Mouse (Mus musculus) MN1 (cell line): ENCODE measurements around the gene Nrg4.
"Not testable (repeated sequence)": the region's sequence is repeated elsewhere in the genome, so short reads cannot be mapped to it uniquely, and the experiment has no call there.

Experiments used
- DNase-seq: peaks from one replicate; pipeline ENCODE4 v3.0.0-alpha.2; 2016; ENCODE audit warnings: low spot score

Gene Nrg4

DNA sequence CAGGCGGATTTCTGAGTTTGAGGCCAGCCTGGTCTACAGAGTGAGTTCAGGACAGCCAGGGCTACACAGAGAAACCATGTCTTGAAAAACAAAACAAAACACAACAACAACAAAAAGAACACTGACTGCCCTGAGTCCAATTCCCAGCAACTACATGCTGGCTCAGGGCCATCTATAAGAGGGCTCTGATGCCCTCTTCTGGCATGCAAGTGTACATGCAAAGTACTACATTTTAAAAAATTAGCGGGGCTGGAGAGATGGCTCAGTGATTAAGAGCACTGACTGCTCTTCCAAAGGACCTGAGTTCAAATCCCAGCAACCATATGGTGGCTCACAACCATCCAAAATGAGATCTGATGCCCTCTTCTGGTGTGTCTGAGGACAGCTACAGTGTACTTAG lies 74.5 kb downstream of the Nrg4 start:
- DNase-seq, result not testable (repeated sequence)

- DNase-seq, result no peak
Observed at GRCm38 (mm10) chr9:55250595-55251247, 75.9 kb downstream of the Nrg4 start.

DNA sequence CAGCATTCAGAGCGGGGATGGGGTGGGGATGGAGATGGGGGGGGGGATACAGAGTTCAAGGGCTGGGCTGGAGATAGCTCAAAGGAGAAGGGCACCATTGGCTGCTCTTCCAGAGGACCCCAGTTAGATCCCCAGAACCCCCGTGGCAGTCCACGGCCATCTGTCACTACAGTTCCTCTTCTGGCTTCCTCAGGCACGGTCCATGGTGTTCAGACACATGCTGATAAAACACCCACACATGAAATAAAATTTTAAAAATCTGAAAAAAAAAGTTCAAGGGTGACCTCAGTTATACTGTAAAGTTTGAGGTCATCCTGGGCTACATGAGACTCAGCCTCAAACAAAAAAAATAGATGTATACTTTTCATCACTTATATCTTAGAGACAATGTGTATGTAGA lies 78.2 kb downstream of the Nrg4 start:
- DNase-seq, result no peak

GRCm38 (mm10) chr9:55246918-55247317 lies 79.7 kb downstream of the Nrg4 start:
- DNase-seq, result no peak

- no peak for DNase-seq
Observed at GRCm38 (mm10) chr9:55246440-55246839, 80.2 kb downstream of the Nrg4 start.

DNA sequence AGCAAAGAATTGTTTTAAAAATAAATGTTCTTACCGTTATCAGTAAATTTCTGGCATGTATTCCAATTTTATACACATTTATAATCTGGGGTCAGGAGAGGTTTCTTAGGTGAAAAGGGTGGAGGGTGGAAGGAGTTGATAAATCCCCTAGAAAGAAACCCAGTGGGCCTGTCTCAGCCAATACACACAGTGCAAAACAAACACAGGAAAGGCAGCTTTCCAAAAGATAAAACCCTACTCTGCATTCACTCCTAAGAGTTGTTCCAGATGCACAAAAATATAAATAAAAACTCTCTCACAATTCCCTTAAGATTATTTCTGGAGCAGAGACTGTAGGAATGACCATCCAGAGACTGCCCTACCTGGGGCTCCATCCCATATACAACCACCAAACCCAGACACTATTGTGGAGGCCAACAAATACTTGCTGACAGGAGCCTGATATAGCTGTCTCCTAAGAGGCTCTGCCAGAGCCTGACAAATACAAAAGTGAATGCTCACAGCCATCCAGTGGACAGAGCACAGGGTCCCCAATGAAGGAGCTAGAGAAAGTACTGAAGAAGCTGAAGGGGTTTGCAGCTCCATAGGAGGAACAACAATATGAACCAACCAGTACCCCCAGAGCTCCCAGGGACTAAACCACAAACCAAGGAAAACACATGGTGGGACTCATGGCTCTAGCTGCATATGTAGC lies 81.4 kb downstream of the Nrg4 start:
- not testable (repeated sequence) for DNase-seq

DNA sequence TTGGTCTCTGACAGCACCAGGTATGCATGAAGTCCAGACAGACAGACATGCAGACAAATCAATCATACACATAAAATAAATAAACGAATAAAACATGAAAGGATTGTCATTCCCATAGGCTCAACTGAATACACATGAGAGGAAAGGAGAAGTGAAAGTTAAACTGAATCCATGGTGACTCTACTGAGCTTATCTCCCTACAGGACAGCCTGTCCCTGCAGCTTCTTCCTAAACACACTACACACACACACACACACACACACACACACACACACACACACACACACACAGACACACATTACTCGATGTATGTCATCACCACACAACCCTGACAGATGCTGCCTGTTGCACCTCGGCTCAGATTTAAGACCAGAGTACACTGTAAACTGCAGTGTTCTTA lies 82.6 kb downstream of the Nrg4 start:
- DNase-seq, result no peak

DNA sequence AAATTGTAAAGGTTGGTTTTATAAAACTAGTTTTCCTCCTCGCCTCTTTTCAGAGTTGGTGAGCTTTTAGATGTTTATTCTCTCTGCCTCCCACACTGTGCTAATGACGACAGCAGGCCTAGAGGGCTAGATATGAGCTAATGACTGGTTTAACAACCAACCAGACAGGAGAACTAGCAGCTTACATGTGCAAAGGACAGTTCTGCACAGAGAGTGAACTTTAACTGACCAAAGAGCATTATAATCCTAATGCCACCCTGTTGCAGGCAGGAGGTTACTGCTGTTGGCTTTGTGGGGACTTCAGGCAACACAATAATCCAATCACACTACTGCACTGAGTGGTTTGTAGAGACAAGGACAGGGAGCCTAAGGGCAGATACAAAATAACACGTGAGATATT lies 83.4 kb downstream of the Nrg4 start:
- no peak for DNase-seq

DNA sequence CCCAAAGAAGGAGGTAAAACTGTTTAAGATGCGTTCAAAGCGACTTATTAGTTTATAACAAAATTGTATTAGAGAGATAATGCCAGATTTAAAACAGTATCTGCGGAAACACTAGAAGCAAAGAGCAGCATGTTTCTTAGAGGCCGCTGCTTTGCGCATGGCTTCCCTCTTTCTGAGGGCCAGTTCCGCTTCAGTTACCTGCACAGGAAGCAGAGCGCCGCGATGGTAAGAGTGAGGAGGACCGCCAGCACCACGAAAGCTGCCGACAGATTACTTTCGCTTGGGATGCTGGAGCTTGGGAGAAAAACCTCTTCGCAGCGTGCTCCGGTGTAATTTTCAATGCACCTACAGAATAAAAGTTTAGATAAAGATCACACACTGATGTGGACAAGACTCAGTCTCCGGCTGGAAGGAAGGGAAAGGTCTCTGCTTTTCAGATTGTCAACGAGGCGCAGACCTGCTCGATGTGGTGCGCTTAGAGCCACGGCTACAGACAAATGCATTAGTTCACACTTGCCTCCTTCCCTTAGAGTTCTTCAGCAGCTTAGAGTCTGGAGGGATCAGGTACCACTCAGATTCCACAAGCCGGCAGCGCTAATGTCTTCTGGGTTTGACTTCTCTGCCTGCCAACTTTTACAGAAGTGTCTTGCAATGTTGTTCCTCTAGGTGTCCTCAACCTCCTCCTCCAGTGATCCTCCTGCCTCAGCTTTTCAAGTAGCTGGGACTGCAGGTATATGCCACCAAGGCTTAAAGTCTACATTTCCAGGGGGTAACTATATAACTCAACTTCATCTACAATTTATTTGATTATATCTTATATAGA lies 84.6 kb downstream of the Nrg4 start:
- DNase-seq, result no peak

DNA sequence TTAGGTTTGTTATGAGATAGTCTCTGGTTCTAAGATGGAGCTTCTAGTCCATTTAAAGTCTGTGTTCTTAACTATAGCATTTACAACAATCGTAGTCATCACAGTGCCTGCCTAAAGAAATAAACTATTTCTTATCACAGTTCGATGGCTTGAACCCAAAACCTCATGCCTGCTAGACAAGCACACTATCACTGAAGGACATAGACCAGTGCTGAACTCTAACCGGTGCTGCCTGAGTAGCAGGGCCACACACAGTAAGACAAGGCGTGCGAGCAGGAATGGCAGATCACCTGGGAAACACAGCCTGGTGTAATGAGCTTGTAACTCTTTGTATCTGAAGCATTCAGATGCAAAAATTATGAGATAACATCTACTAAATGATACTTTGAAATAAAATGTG lies 85.8 kb downstream of the Nrg4 start:
- no peak for DNase-seq

DNA sequence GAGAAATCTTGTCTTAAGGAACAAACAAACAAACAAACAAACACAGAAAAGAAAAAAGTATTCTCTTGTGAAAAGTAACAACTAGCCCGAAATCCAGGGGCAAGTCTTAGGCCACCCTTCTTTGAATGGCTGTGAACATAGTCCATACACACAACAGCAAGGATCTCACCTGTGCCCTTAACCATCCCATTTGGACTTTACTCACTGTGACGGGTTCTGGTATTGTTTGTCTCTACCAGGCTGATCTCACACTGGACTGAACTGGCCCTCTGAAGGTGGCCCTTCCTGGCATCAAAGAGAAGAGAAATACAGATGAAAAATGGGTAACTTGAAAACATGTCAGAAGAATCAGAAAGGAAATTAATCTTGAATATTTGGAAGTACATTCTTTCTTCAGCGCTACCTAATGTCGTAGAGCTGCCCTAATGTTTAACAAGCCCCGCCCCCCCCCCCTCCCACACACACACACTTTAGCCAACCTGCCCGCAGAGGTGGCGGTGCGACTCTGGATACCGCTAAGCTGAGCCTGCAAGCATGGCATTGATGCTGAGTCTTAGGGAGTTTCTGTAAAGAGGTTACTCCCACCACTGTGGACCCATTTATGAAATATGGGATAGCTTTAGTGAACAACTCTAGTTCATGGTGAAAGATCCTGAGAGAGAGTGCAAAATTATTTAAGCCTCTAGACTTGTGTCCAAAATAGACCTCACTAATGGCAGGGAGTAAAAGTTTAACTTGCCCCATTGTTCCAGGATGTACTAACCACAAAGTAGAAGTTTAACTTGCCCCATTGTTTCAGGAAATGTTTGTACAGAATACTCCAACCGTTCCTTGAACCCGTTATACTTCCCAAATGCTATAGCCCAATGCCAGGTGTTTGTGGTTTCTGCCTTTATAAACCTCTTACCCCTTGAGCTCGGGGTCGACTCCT lies 90.1 kb downstream of the Nrg4 start:
- DNase-seq, result no peak

DNA sequence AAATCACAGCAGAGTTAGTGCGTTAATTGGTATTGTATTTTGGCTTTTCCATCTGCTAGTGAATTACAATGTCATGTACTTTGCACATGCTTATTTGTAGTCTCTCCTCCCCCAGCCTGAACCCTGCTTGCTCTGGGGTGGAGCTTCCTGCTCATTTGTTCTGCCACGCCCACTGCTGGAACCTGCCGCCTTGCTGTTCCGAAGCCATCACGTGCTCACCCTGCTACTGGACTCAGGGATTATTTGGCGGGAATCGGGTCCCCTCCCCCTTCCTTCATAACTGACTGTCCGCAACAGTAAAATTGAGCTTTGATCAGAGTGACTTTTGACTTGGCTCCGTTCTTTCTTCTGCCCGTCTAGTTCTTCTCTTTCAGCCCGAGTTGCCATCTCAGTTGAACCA lies 93.6 kb downstream of the Nrg4 start:
- DNase-seq, result not testable (repeated sequence)

- DNase-seq, result no peak
Observed at GRCm38 (mm10) chr9:55232586-55232985, 94.1 kb downstream of the Nrg4 start.

DNA sequence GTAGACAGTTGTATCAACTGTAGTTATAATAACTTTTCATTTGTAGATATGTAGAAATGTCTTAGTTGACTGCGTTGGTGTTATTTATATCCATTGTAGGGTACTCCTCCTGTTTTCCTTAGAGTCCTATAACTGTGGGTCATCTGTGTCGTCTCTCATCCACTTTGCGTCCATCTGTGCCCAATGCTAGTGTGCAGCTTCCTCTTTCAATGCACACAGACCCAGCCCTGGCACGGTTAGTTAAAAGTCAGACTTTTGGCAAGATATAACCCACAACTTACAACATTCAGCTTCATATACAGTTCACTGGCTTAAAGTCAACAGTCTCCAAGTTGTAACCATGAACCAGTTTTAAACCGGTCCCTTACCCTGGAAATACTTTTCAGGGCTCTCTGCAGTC lies 94.5 kb downstream of the Nrg4 start:
- no peak for DNase-seq

DNA sequence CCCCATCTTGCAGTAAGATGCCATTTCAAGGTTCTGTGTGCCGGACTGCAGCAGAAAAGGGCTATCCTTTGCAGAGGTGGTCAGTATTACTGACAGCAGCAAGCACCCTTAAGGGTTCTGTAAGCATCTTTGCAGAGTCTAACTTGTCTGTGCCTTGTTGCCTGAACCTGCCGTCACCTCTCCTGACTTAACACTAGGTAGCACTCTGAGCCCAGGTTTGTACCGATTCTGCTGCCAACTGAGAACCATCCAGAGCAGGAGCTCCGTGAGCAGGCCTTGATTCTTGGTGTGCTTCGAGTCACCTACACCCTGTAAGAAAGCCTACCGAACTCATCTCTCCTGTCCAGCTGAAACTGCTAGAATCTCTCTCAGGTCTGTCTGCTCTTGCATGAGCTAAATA lies 95.1 kb downstream of the Nrg4 start:
- peak; percentile 29 for DNase-seq

- no peak for DNase-seq
Observed at GRCm38 (mm10) chr9:55229010-55229409, 97.6 kb downstream of the Nrg4 start.

- peak; percentile 72 for DNase-seq
Observed at GRCm38 (mm10) chr9:55228149-55228548, 98.5 kb downstream of the Nrg4 start.

- no peak for DNase-seq
Observed at GRCm38 (mm10) chr9:55226251-55226650, 100.4 kb downstream of the Nrg4 start.

DNA sequence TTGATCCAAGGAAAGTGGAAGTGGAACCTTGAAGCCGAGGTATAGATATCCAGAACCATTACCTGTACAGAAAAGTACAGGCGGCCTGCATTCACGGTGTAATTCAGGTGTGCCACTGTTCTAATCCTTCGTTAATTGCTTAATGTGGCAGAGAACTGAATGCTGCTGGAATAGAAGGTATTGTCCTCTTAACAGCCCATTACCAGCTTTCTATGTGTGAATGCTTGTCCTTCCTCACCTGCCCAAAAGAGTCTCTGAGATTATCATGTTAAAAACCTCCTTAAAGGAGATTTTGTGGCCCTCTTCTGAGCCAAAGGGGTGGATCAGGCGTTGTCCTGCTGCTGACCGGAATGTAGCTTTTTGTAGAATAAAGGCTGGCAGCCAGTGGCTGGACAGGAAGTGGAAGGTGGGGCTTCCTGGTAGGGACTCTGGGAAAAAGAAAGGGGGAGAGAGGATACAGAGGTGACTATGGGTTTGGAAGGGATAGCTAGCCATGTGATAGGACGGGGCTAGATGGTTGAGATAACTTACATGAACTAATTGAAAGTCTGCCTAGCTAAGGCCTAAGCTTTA lies 101.4 kb downstream of the Nrg4 start:
- no peak for DNase-seq

GRCm38 (mm10) chr9:55217381-55217780 lies 109.3 kb downstream of the Nrg4 start:
- DNase-seq, result no peak

DNA sequence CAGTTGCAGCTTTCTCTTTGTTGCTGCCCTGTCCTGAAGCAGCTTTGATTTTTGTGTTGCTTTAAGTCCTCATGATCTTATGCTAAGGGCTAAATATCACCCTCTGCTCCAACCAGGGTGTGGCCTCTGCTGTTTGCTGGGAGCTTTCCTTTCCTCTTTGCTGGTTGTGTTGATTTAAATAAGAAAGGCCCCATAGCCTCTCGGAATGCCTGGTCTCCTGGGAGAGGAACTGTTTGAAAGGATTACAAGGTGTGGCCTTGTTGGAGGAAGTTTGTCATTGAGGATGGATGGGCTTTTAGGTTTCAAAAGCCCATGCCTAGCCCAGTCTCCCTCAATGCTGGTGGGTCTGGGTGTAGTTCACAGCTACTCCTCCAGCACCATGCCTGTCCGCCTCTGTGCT lies 110.6 kb downstream of the Nrg4 start:
- DNase-seq, result no peak

GRCm38 (mm10) chr9:55215648-55216047 lies 111.0 kb downstream of the Nrg4 start:
- no peak for DNase-seq
